Mouse (Mus musculus) lung, postnatal 36 days (tissue): ENCODE data around the gene Maco1.

Experiments used
- DNase-seq: peaks from one replicate; pipeline ENCODE4 v3.0.0; 2022; ENCODE audit warnings: mixed read lengths

Maco1 gene

DNA sequence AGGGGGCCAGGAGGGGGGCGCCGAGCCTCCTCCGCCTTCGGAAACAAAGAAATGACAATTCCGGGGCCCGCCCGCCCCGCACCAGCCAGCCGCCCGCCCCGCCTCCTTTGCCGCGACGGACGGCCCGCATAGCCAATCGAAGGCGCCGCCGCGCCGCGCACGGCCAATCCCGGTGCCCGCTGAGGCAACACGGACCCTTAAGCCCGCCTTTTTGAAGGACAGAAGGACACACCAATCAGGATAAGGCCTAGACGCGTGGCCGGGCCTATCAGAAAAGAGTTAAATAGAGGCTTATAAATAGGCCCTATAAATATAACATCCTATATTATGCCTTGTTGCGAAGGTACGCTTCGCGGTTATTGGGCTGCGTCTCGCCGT, at the start of gene Maco1:
TSS of gene Maco1 (minus strand) at position 87 of the 378 bp plus-strand sequence.
- DNase-seq = peak; percentile 100

DNA sequence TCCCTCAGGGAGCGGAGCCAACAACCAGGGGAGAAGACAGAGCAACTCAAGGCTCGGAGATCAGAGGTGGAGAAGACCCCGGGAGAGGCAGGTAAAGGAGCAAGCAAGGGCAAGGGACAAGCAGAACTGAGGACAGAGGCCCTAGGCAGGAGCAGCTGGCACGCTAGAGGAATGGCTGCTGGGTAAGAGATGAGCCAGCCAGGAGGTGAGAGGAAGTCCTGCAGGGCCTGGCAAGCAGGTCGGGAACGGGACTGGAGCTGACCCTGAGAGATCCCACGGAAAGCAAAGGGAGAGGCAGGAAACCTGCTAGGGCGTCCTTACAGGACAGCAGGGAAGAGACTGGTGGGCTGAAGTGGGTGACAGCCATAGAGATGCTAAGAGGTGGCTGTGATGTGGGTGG, 48.0 kb upstream of the Maco1 start:
- DNase-seq = no peak

DNA sequence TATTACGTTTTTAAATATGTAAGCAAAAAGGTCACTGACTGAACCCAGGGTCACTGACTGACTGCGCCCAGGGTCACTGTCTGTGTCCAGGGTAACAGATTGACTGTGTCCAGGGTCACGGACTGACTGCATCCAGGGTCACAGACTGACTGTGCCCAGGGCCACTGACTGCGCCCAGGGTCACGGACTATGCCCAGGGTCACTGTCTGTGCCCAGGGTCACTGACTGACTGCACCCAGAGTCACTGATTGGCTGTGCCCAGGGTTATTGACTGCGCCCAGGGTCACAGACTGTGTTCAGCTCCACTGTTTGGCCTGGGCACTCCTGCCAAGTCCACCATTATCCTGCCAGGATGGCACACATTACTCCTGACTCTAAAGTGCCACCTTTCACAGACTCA, 44.1 kb upstream of the Maco1 start:
- no peak for DNase-seq

- DNase-seq = peak; percentile 77
Measured at GRCm38 (mm10) chr4:134892096-134892495, 39.0 kb upstream of the Maco1 start.

DNA sequence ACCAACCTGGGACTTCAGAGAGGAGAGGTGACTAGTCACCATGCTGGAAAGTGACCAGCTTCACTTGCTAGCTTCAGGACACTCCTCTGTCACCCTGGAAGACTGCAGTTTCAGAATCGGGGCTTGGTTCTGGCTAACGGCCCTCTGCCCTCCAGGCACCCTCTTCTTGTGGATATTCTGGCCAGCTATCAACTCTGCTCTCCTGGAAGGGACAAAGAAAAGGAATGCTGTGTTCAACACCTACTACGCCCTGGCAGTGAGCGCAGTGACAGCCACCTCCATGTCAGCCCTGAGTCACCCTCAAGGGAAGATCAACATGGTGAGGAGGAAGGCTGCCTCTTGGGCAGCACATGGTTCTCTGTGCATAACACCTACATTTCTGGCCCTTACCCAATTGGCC, 31.2 kb upstream of the Maco1 start:
- DNase-seq = no peak

GRCm38 (mm10) chr4:134883808-134884207, 30.7 kb upstream of the Maco1 start:
- no peak for DNase-seq

GRCm38 (mm10) chr4:134883266-134883665, 30.1 kb upstream of the Maco1 start:
- peak; percentile 42 for DNase-seq

DNA sequence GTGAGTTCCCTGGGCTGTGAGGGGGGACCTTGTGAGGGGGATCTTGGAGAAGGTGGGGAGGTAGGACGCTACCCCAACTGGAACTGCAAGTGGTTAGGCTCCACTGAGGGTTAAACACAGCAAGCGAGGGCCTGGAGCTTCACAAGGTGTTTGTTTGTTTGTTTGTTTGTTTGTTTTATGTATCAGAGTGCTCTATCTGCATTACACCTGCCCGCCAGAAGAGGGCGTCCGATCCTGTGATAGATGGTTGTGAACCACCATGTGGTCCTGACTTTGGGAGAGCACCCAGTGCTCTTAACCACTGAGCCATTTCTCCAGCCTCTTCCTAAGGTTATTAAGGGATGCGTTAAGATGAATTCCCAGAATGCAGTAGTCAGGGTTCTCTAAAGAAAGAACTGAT, 26.9 kb upstream of the Maco1 start:
- peak; percentile 31 for DNase-seq

- DNase-seq = peak; percentile 87
Measured at GRCm38 (mm10) chr4:134879410-134879981, 26.4 kb upstream of the Maco1 start.

- no peak for DNase-seq
Measured at GRCm38 (mm10) chr4:134876171-134876570, 23.0 kb upstream of the Maco1 start.

- no peak for DNase-seq
Measured at GRCm38 (mm10) chr4:134871950-134872349, 18.8 kb upstream of the Maco1 start.

- DNase-seq = no peak
Measured at GRCm38 (mm10) chr4:134871477-134871876, 18.3 kb upstream of the Maco1 start.

DNA sequence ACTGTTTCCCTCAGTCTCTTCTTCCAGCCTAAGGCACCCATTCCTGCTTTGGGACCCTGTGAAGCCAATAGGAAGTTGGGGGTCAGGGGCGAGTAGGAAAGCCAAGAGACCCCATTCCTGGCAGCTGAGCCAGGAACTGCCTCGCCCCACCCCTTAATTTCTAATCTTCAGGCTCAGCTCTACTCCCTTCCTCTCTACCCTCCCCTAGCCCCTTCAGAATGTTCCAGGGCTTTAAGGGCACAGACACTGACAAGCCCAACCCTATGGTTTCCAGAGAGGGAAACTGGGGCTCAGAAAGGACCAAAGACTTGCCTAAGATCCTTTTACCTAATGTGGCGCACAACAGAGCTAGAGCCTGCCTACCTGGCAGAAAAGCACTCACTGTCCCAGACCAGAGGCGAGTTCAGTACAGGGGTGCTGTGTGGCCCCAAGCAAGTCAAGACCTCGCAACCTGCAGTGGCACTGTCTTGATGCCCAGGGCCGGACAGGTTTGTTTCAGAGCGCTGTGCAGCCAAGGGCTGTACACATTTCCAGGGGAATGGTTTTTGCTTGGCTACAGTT, 16.8 kb upstream of the Maco1 start:
- DNase-seq = no peak

DNA sequence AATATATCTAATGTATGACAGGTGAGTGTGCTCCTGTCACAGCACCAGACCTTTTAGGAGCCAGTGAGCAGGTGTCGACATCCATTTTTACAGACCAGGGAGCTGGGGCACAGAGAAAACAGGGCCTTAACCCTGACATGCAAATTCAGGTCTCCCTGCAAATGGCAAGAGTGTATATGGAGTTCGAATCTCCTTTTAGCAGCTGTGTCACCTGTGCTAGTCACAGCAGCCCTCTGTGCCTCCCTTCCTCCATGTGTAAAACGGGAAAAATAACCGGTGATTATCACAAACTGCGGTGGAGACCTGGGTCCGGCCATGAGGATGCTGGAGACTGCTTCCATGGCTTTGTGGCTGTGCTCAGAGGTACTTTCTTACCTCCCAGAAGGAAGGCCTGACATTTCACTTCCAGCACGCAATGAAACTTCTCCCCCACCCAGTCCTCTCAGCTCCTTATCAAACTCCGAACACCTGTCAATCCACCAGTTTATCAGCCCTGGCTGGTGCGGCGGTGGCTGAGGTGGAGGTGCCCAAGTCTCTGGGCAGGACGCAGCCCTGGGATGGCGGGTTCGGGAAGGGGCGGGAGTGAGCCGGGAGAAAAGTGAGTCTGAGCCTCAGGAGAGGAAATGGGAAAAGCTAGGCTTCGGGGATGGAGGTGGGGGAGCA, 16.1 kb upstream of the Maco1 start:
- DNase-seq = no peak

- DNase-seq = no peak
Measured at GRCm38 (mm10) chr4:134868490-134868889, 15.3 kb upstream of the Maco1 start.

DNA sequence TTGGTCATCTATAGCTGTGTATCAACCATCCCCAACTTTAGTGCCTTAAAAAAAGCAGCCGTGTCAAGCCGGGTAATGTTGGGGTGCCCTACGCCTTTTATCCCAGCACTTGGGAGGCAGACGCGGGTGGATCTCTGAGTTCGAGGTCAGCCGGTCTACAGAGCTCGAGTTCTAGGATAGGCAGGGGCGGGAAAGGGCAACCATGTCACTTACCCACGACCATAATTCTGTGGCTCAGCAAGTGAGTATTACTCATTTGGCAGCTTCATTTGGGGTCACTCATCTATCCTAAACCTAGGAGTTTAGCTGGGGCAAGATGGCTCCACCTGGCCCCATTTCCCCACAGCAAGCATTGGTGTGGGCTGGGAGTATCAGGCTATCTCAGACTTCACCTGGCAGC, 14.9 kb upstream of the Maco1 start:
- no peak for DNase-seq

DNA sequence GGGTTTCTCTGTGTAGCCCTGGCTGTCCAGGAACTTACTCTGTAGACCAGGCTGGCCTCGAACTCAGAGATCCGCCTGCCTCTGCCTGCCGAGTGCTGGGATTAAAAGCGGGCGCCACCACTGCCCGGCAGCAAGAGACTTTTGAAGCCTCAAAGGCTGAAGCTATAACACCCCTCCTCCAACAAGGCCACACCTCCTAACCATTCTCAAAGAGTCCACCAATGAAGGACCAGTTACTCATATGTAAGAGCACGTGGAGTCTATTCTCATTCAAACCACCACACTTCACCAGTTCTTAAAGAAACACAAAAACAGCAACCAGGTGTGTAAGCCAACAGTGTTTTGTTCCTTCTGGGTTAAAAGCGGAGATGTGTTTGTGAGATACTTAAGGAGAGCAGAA, 14.5 kb upstream of the Maco1 start:
- DNase-seq = no peak

DNA sequence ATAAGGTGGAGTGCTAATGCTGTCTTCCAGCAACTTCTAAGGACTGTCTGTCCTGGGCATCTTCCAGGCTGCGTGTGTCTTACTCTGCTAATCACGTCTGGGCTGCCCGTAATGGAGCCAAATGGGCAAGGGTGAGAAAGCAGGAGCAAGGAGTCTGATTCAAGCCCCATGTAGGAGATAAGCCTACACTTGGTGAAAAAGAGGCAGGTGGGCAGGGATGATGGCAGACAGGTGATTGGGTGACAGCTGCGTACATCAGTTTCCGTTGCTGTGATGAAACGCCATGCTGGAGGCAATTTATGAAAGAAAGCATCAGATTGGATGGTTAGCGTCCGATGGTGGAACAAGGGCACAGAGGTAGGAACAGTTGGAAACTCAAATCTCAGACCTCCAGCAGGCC, 14.1 kb upstream of the Maco1 start:
- no peak for DNase-seq

GRCm38 (mm10) chr4:134865789-134866188, 12.6 kb upstream of the Maco1 start:
- DNase-seq = no peak

DNA sequence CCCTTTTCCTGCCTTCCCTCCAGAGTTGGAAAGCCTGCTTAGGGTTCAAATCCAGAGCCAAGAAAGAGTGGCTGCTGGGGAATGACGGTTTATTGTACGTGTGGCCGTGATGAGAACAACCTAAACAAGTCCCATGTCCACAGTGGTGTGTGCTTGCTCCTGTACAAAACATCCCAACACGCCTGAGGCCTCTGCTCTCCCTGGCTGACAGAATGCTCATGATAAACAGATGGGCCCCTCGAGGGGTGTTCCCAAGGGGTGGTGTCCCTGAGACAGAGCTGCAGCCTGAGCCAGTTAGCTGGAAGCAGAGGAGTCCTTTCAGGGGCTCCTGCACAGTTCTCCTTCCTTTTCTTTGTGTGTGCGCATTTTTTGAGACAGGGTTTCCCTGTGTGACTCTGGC, 12.2 kb upstream of the Maco1 start:
- no peak for DNase-seq

GRCm38 (mm10) chr4:134863937-134864729, 11.0 kb upstream of the Maco1 start, which contains the start of gene Rhd:
Gene Rhd, plus strand, starts transcription at chr4:134864536.
- no peak for DNase-seq

DNA sequence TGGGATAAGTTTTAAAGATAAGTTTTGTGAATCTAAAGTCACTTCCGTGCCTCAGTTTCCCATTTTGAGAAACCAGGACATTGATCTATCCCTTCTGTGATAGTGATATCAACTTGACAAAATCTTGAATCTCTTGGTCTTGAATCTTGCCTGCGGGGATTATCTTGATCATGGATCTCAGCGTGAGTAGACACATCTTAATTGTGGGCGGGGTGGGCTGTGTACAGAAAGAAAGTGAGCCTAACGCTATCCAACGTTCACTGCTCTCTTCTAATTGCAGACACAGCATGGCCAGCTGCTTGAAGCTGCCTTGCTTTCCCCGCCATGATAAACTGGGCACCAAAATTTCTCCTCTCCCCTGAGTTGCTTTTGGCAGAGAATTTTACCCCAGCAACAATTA, 9.9 kb upstream of the Maco1 start:
- DNase-seq = no peak

GRCm38 (mm10) chr4:134861884-134862283, 8.7 kb upstream of the Maco1 start:
- no peak for DNase-seq

DNA sequence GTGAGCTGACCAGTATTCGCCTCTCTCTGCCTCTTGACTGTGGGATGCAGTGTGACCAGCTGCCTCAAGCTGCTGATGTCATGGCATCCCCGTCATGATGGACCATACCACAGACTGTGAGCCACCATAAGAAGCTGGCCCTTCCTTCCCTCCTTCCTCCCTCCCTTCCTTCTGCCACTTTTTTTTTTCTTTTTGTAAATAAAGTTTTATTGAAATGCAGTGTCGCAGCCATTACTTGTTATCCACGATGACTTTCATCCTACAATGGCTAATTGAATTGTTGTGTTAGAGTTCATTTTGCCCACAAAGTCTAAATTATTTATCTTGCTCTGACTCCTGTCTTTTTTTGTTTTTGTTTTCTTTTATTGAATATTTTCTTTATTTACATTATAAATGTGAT, 5.3 kb upstream of the Maco1 start:
- DNase-seq = no peak
